Mouse (Mus musculus): ENCODE measurements around the gene Slco2a1.

The Slco2a1 gene

DNA sequence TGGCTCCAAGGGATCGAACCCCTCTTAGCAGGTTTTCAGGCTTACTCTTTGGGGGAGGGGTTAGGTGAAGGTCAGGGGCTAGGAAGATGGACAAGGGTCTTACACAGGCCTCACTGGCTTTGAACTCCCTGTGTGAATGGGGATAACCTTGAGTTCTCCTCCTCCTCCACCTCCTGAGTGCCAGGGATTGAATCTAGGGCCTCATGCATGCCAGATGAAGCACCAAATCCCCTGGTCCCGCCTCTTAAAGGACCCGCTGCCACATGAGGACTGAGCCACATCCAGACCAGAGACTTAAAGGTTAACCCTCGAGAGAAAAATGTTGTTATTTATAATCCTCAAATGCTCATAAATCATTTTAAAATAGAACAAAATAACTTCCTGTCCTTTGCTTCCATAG is 128.4 kb downstream of the Slco2a1 start:
- DNase-seq (ENCODE audit: low read depth in 1 of 2, low spot score in 2 of 2): no peak

DNA sequence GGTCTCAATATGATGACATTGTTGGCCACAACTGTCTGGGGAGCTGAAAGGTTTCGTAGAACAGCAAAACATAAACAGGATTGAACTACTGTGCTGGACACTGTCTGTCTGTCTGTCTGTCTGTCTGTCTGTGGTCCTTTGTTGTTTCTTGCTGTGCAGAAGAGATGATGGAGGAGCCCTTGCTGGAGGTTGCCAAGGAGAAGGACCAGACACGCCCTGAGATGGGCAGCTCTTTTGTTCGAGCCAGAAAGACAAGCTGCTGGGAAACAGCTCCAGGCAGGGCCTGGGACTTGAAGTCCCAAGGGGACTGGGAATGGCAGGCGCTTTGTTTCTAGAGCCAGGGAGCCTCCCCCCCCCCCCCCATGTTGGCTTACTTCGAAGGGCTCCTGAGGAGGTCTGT is 129.0 kb downstream of the Slco2a1 start:
- no peak for DNase-seq (ENCODE audit: low read depth in 1 of 2, low spot score in 2 of 2)

DNA sequence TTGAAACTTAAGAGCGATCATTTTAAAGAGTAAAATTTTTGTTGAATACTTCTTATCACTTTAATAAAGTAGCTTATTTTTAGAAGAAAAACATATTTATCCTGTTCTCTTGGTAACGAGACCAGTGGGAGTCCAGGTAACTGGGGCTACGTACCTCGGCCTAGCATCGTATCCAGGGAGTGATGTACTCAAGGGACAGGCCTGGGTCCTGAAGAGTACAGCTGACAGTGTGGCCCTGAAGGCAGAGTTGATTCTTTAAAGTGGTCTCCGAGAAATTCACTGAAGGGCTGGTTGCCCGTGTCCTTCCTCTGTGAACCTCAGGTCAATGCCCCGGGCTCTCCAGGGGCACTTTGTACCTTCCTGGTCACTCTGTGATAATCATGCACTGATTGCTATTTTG is 129.4 kb downstream of the Slco2a1 start:
- no peak for DNase-seq (ENCODE audit: low read depth in 1 of 2, low spot score in 2 of 2)

GRCm38 (mm10) chr9:103118651-103119275 is 130.3 kb downstream of the Slco2a1 start:
- no peak for DNase-seq (ENCODE audit: low read depth in 1 of 2, low spot score in 2 of 2)

- no peak for DNase-seq (ENCODE audit: low read depth in 1 of 2, low spot score in 2 of 2)
Observed at GRCm38 (mm10) chr9:103119781-103120180, 131.3 kb downstream of the Slco2a1 start.

DNA sequence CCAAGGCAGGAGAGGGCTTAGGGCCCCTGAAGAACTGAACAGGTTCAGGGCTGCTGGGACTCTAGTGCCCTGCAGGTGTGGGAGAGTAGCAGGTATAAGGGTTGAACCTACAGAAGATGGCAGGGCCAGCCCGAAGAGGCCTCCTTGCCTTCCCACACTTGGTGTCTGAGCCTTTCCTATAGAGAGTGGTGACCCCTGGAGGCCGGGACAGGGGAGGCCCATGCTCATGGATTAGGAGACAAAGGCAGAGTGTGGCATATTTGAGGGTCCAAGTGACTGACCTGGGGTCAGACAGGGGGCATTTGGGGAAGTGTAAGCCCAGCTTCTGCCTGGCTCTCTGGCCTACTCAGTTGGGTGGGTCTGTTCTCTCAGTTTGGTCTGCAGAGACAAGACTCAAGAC is 131.7 kb downstream of the Slco2a1 start:
- no peak for DNase-seq (ENCODE audit: low read depth in 1 of 2, low spot score in 2 of 2)

DNA sequence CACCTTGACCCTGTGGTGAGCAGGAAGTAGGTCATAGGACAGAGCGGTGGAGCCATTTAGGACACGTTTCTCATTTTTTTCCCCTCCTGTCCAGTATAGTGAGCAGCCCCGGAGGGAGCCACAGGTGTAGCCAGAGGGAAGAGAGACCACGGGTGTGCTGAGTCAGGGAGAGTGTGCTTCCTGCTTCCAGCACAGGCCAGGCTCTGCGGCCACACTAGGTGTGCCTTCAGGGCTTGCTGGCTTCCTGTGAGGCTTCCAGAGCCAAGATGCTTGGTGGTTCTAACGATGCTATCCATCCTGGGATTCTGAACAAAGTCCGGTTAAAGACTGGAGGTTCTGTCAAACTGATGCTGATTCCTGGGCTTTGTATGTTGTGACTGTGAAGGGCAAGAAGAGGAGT is 133.0 kb downstream of the Slco2a1 start:
- DNase-seq (ENCODE audit: low read depth in 1 of 2, low spot score in 2 of 2): no peak

DNA sequence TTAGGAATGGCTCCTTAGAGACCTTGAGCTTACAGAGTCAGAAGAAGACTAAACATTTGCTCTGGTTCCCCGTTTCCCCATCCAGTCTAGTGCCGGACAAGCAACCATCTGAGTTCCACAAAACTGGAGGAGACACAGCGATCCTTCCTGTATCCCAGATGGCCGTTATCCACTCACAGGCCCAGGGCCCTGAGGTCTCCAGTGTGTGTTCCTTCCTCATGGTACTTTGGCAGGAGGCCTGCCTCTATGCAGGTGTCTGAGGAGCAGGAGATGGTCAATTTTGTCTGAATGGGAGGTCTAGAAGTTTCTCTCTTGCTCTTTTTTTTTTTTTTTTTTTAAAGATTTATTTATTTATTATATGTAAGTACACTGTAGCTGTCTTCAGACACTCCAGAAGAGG is 136.2 kb downstream of the Slco2a1 start:
- DNase-seq (ENCODE audit: low read depth in 1 of 2, low spot score in 2 of 2): no peak

DNA sequence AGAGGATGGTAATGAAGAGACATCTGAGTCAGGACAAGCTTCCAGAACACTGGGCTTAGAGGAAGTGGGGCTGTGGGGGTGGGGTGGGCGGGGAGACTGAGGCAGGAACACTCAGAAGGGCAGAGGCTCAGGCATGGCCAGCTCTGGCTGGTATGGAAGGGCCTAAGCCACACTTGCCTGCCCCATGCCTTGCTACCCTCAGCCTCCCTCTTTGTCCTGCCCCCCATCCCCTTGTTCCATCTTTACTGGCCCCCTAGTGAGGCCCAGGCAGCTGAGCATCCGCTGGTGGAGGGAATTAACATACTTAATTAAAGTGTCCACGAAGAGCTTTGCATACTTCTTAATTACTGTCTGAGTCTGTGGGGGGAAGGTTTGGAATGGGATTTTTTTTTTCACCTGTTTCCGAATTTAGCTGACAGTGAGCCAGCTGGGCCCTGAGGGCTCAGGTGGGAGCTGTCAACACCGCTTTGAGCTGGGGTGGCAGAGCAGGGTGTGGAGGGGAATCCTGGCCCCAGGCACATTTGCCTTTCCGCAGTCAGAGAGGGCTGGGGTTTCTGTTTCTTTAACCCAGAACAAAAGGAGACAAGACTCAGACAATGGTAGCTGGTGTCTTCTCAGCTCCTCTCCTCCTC is 145.1 kb downstream of the Slco2a1 start:
- DNase-seq (ENCODE audit: low read depth in 1 of 2, low spot score in 2 of 2): no peak

DNA sequence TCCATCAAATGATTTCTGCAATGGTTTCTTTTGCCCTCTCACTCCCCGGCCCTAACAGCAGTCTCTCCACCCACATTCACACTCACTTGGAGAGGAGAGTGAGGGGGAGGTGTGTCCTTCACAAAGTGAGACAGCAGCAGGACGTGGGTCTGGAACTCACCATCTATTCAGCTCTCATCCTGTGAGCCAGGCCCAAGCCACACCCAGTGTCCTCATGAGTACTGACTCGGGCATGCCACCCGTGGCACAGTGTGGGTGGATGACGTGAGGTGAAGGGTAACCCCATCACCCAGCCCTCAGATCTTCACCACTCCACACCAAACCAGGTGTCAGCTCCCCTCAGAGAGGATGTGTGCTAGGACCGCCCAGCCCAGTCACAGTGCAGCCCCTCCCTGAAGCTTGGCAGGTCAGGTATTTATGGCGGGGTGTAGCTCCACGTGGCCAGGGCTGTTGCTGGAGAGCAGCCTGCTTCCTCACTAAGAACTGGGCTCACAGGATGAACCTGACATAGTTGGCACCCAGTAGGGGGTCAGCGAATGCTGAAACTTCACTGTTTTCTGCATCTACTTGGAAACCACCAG is 146.0 kb downstream of the Slco2a1 start:
- DNase-seq (ENCODE audit: low read depth in 1 of 2, low spot score in 2 of 2): no peak

DNA sequence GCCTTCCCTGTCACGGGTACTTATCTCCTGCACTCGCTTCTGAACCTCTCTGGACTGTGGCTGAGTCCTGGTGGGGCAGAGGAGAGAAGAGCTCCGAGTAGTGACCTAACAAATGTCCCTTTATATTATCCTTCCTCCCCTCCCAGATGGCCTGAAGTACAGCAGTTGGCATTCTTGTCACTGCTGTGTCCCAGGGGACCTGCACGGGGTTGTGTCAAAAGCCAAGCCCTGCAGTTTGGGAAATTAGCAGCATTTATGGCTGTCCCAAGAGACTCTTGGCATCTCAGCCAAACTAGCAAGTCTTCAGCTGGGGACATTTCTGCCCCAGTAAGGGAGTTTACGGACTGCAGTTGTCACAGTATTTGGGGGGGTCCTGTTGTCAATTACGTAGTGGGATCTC is 151.0 kb downstream of the Slco2a1 start:
- no peak for DNase-seq (ENCODE audit: low read depth in 1 of 2, low spot score in 2 of 2)

GRCm38 (mm10) chr9:103140384-103140783 is 151.9 kb downstream of the Slco2a1 start:
- DNase-seq (ENCODE audit: low read depth in 1 of 2, low spot score in 2 of 2): no peak

DNA sequence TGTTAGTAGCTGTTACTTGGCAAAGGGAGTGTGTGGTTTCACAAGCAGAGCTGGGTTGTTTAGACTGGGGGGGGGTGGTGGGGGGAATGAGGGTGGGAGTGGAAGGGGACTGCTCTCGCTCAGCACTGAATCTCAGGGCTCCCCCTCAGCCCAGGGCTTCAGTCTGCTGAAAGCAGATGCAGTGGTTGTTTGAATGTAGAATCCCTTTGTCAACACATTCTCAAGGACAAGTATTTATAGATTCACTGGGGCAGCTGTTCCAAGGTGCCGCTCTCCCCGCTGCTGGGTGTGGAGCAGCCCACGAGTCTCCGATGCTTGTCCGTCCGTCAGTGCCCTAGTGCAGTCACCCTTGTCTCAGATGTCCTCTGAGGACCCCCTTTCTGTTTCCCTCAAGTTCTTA is 152.8 kb downstream of the Slco2a1 start:
- no peak for DNase-seq (ENCODE audit: low read depth in 1 of 2, low spot score in 2 of 2)

DNA sequence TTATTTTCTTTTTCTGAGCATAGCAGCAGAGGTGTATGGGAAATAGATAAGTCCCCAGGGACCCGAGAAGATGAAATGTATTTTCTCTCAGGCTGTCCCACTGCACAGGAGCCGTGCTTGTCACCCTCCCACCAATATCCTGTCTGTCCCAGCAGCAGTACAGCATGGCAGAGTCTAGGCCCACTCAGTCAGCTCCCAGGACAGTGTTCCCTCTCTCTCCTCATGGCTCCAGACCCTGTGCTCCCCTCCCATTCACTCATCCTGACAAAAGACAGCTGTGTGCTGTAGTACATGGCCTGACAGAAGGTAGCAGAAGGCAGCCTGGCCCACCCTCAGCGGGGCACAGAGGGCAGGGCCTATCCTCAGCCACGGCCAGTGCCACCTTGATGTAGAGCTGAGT is 155.4 kb downstream of the Slco2a1 start:
- no peak for DNase-seq (ENCODE audit: low read depth in 1 of 2, low spot score in 2 of 2)

GRCm38 (mm10) chr9:103145351-103145750 is 156.8 kb downstream of the Slco2a1 start:
- DNase-seq (ENCODE audit: low read depth in 1 of 2, low spot score in 2 of 2): no peak
